Mouse (Mus musculus): ENCODE results near the gene Scn4b. TPM values are rescaled to one million over a fixed set of nuclear protein-coding genes. Genes with fewer than 3 reads are reported as not detected.

The Scn4b gene
- total RNA-seq, 2 experiments from 2014 or later = 1.3 to 1.7 TPM

GRCm38 (mm10) chr9:45122209-45122761 is 15.9 kb upstream of the Scn4b start:
- DNase-seq = peak; percentile 27 to 32
- intact Hi-C loops (cut with DNase I) = no loop called here

- intact Hi-C loops (cut with DNase I) = no loop called here
- no peak for DNase-seq
These were observed 13.0 kb upstream of the Scn4b start for GRCm38 (mm10) chr9:45125211-45125610.

- intact Hi-C loops (cut with DNase I) = no loop called here
These were observed 11.3 kb upstream of the Scn4b start for GRCm38 (mm10) chr9:45126941-45127340.

GRCm38 (mm10) chr9:45130119-45130518 is 8.1 kb upstream of the Scn4b start:
- no peak for DNase-seq
- intact Hi-C loops (cut with DNase I) = no loop called here

More at GRCm38 (mm10) chr9:45126941-45127340, 11.3 kb upstream of the Scn4b start:
- DNase-seq = no peak

- intact Hi-C loops (cut with DNase I) = no loop called here
- peak; percentile 56 to 74 for DNase-seq
These were observed 4.5 kb upstream of the Scn4b start for GRCm38 (mm10) chr9:45133484-45134310.

- intact Hi-C loops (cut with DNase I) = no loop called here
- no peak for DNase-seq
These were observed 1.6 kb upstream of the Scn4b start for GRCm38 (mm10) chr9:45136442-45137169.

- DNase-seq = no peak
- intact Hi-C loops (cut with DNase I) = no loop called here
These were observed 887 bp downstream of the Scn4b start for GRCm38 (mm10) chr9:45139082-45139481.

GRCm38 (mm10) chr9:45140945-45141344 is 2.8 kb downstream of the Scn4b start:
- no peak for DNase-seq
- intact Hi-C loops (cut with DNase I) = no loop called here

- no peak for DNase-seq
- intact Hi-C loops (cut with DNase I) = no loop called here
These were observed 4.5 kb downstream of the Scn4b start for GRCm38 (mm10) chr9:45142686-45143085.

- intact Hi-C loops (cut with DNase I) = loop anchor here (1.0 to 5.0 kb wide), 3 partner anchors 24 to 173 kb away; no protein-coding TSS in a partner anchor
- DNase-seq = no peak
These were observed 7.5 kb downstream of the Scn4b start for GRCm38 (mm10) chr9:45145533-45146266.

GRCm38 (mm10) chr9:45146267-45146597 is 8.0 kb downstream of the Scn4b start:
- intact Hi-C loops (cut with DNase I) = loop anchor here (1.0 to 5.0 kb wide), 3 partner anchors 25 to 174 kb away; no protein-coding TSS in a partner anchor

GRCm38 (mm10) chr9:45150933-45151332 is 12.7 kb downstream of the Scn4b start:
- intact Hi-C loops (cut with DNase I) = no loop called here

More at GRCm38 (mm10) chr9:45146267-45146597, 8.0 kb downstream of the Scn4b start:
- peak; percentile 58 to 78 for DNase-seq

GRCm38 (mm10) chr9:45153361-45153760 is 15.2 kb downstream of the Scn4b start:
- intact Hi-C loops (cut with DNase I) = no loop called here
- DNase-seq = no peak

More at GRCm38 (mm10) chr9:45150933-45151332, 12.7 kb downstream of the Scn4b start:
- no peak for DNase-seq

GRCm38 (mm10) chr9:45167903-45168302 is 29.7 kb downstream of the Scn4b start:
- DNase-seq = no peak
- intact Hi-C loops (cut with DNase I) = no loop called here

- intact Hi-C loops (cut with DNase I) = no loop called here
- DNase-seq = no peak
These were observed 32.0 kb downstream of the Scn4b start for GRCm38 (mm10) chr9:45170150-45170549.

GRCm38 (mm10) chr9:45171073-45171610 is 32.9 kb downstream of the Scn4b start:
- DNase-seq = no peak
- intact Hi-C loops (cut with DNase I) = no loop called here

GRCm38 (mm10) chr9:45173475-45173874 is 35.3 kb downstream of the Scn4b start:
- intact Hi-C loops (cut with DNase I) = no loop called here
- no peak for DNase-seq

GRCm38 (mm10) chr9:45179282-45179681 is 41.1 kb downstream of the Scn4b start:
- intact Hi-C loops (cut with DNase I) = no loop called here
- DNase-seq = no peak

- DNase-seq = no peak
- intact Hi-C loops (cut with DNase I) = no loop called here
These were observed 43.6 kb downstream of the Scn4b start, which contains the start of gene BC049352 for GRCm38 (mm10) chr9:45181770-45182169. BC049352 (plus strand) TSS chr9:45182007.

GRCm38 (mm10) chr9:45182521-45182920 is 44.3 kb downstream of the Scn4b start:
- intact Hi-C loops (cut with DNase I) = no loop called here
- DNase-seq = no peak
